Mouse (Mus musculus): ENCODE results near the gene Scrn2. TPM values are rescaled to one million over a fixed set of nuclear protein-coding genes. Genes with fewer than 3 reads are reported as not detected.

The Scrn2 gene
- polyA plus RNA-seq, 1 experiment from 2014 or later: 14.4 TPM

- H3K27me3 ChIP-seq (ENCODE audit: control insufficient read depth, insufficient read depth, low read length): no peaks in the 10 kb centered on the region
- peaks cover 9% of the 10 kb centered on the region for H3K36me3 ChIP-seq (ENCODE audit: control insufficient read depth, insufficient read depth, low read length)
- no peak overlapping the region for H3K4me2 ChIP-seq (ENCODE audit: low read length)
- H3K4me1 ChIP-seq (ENCODE audit: control insufficient read depth in 2 of 2, insufficient read depth in 2 of 2, low read length in 2 of 2): peaks cover 7 to 25% of the 10 kb centered on the region in 2 experiments
- no peaks in the 10 kb centered on the region for H3K9me3 ChIP-seq (ENCODE audit: control insufficient read depth, low read length)
- ATAC-seq (ENCODE audit: insufficient number of reproducible peaks, insufficient read depth, low FRiP score, low read depth): no peak
- H3K9ac ChIP-seq (ENCODE audit: low read length): no peak overlapping the region
- H3K4me3 ChIP-seq (ENCODE audit: control insufficient read depth in 1 of 2, insufficient read depth in 1 of 2, low read depth in 1 of 2, low read length in 2 of 2): no peak overlapping the region
- WGBS: 29% methylated on average over 3 of the region's 3 CpGs
- no peak overlapping the region for H3K27ac ChIP-seq (replicated peaks in 1 of 2; ENCODE audit: control insufficient read depth in 1 of 2, insufficient read depth in 1 of 2, low read depth in 2 of 2, low read length in 2 of 2)
Observed at GRCm38 (mm10) chr11:97072533-97072932, 42.8 kb downstream of the Scrn2 start.

GRCm38 (mm10) chr11:97074235-97074634 is 44.5 kb downstream of the Scrn2 start:
- Histone ChIP-seq H3K27ac (replicated peaks in 1 of 2; ENCODE audit: control insufficient read depth in 1 of 2, insufficient read depth in 1 of 2, low read depth in 2 of 2, low read length in 2 of 2) (no peak overlapping the region), H3K9ac (ENCODE audit: low read length) (no peak overlapping the region), H3K27me3 (ENCODE audit: control insufficient read depth, insufficient read depth, low read length) (no peaks in the 10 kb centered on the region), H3K4me2 (ENCODE audit: low read length) (no peak overlapping the region), H3K4me1 (ENCODE audit: control insufficient read depth in 2 of 2, insufficient read depth in 2 of 2, low read length in 2 of 2) (peaks cover 7 to 25% of the 10 kb centered on the region in 2 experiments), H3K9me3 (ENCODE audit: control insufficient read depth, low read length) (no peaks in the 10 kb centered on the region), H3K4me3 (ENCODE audit: control insufficient read depth in 1 of 2, insufficient read depth in 1 of 2, low read depth in 1 of 2, low read length in 2 of 2) (no peak overlapping the region), H3K36me3 (ENCODE audit: control insufficient read depth, insufficient read depth, low read length) (no peaks in the 10 kb centered on the region)
- no peak for ATAC-seq (ENCODE audit: insufficient number of reproducible peaks, insufficient read depth, low FRiP score, low read depth)
- 55% methylated on average over 8 of the region's 8 CpGs for WGBS

- Histone ChIP-seq H3K9me3 (ENCODE audit: control insufficient read depth, low read length) (no peaks in the 10 kb centered on the region), H3K4me3 (ENCODE audit: control insufficient read depth in 1 of 2, insufficient read depth in 1 of 2, low read depth in 1 of 2, low read length in 2 of 2) (no peak overlapping the region), H3K4me1 (ENCODE audit: control insufficient read depth in 2 of 2, insufficient read depth in 2 of 2, low read length in 2 of 2) (peaks cover 1 to 6% of the 10 kb centered on the region in 2 experiments; a peak in 2 of 4 replicates), H3K4me2 (ENCODE audit: low read length) (no peak overlapping the region), H3K27ac (replicated peaks in 1 of 2; ENCODE audit: control insufficient read depth in 1 of 2, insufficient read depth in 1 of 2, low read depth in 2 of 2, low read length in 2 of 2) (no peak overlapping the region), H3K27me3 (ENCODE audit: control insufficient read depth, insufficient read depth, low read length) (peaks cover 7% of the 10 kb centered on the region), H3K36me3 (ENCODE audit: control insufficient read depth, insufficient read depth, low read length) (no peaks in the 10 kb centered on the region), H3K9ac (ENCODE audit: low read length) (no peak overlapping the region)
- WGBS: 40% methylated on average over 4 of the region's 4 CpGs
- no peak for ATAC-seq (ENCODE audit: insufficient number of reproducible peaks, insufficient read depth, low FRiP score, low read depth)
Observed at GRCm38 (mm10) chr11:97078751-97079150, 49.0 kb downstream of the Scrn2 start.

GRCm38 (mm10) chr11:97080291-97080690 is 50.6 kb downstream of the Scrn2 start:
- Histone ChIP-seq H3K27ac (replicated peaks in 1 of 2; ENCODE audit: control insufficient read depth in 1 of 2, insufficient read depth in 1 of 2, low read depth in 2 of 2, low read length in 2 of 2) (no peak overlapping the region), H3K9me3 (ENCODE audit: control insufficient read depth, low read length) (no peaks in the 10 kb centered on the region), H3K4me1 (ENCODE audit: control insufficient read depth in 2 of 2, insufficient read depth in 2 of 2, low read length in 2 of 2) (peaks cover 2 to 8% of the 10 kb centered on the region in 2 experiments; a peak in 2 of 4 replicates), H3K4me3 (ENCODE audit: control insufficient read depth in 1 of 2, insufficient read depth in 1 of 2, low read depth in 1 of 2, low read length in 2 of 2) (no peak overlapping the region), H3K4me2 (ENCODE audit: low read length) (no peak overlapping the region), H3K36me3 (ENCODE audit: control insufficient read depth, insufficient read depth, low read length) (no peaks in the 10 kb centered on the region), H3K9ac (ENCODE audit: low read length) (no peak overlapping the region), H3K27me3 (ENCODE audit: control insufficient read depth, insufficient read depth, low read length) (peaks cover 7% of the 10 kb centered on the region)
- 14% methylated on average over 9 of the region's 9 CpGs for WGBS
- ATAC-seq (ENCODE audit: insufficient number of reproducible peaks, insufficient read depth, low FRiP score, low read depth): no peak

GRCm38 (mm10) chr11:97082977-97083376 is 53.2 kb downstream of the Scrn2 start:
- 35% methylated on average over 11 of the region's 11 CpGs for WGBS
- no peaks in the 10 kb centered on the region for H3K9me3 ChIP-seq (ENCODE audit: control insufficient read depth, low read length)
- no peak for ATAC-seq (ENCODE audit: insufficient number of reproducible peaks, insufficient read depth, low FRiP score, low read depth)
- H3K27ac ChIP-seq (replicated peaks in 1 of 2; ENCODE audit: control insufficient read depth in 1 of 2, insufficient read depth in 1 of 2, low read depth in 2 of 2, low read length in 2 of 2): no peak overlapping the region
- H3K4me1 ChIP-seq (ENCODE audit: control insufficient read depth in 2 of 2, insufficient read depth in 2 of 2, low read length in 2 of 2): peaks cover 2 to 8% of the 10 kb centered on the region in 2 experiments; a peak in 2 of 4 replicates
- H3K4me3 ChIP-seq (ENCODE audit: control insufficient read depth in 1 of 2, insufficient read depth in 1 of 2, low read depth in 1 of 2, low read length in 2 of 2): no peak overlapping the region
- peaks cover 7% of the 10 kb centered on the region for H3K27me3 ChIP-seq (ENCODE audit: control insufficient read depth, insufficient read depth, low read length)
- no peak overlapping the region for H3K9ac ChIP-seq (ENCODE audit: low read length)
- H3K4me2 ChIP-seq (ENCODE audit: low read length): peak overlapping the region; percentile 35
- H3K36me3 ChIP-seq (ENCODE audit: control insufficient read depth, insufficient read depth, low read length): no peaks in the 10 kb centered on the region

Small RNA genes lying within 50 kb of the gene (microRNA-seq; reads per million reads assigned to microRNA genes)
- gene Mir8103: 2.2 reads per million

Other genes starting within 250 kb of the Scrn2 start
- gene Cbx1, start 240.8 kb upstream of the Scrn2 start, polyA plus RNA-seq (2014; fragmentation: Nextera tagmentation; extraction: Ambion mirVana): 41.1 and 44.2 TPM in 2 replicates
- gene Nfe2l1, start 200.0 kb upstream of the Scrn2 start, polyA plus RNA-seq (2014; fragmentation: Nextera tagmentation; extraction: Ambion mirVana): 49.7 and 55.1 TPM in 2 replicates
- gene Copz2, start 180.1 kb upstream of the Scrn2 start, polyA plus RNA-seq (2014; fragmentation: Nextera tagmentation; extraction: Ambion mirVana): 134 and 141 TPM in 2 replicates
- gene Cdk5rap3, start 113.4 kb upstream of the Scrn2 start, polyA plus RNA-seq (2014; fragmentation: Nextera tagmentation; extraction: Ambion mirVana): 44.7 and 50.9 TPM in 2 replicates
- 0.53 and 0.54 TPM in 2 replicates for gene Prr15l, start 101.8 kb upstream of the Scrn2 start, polyA plus RNA-seq (2014; fragmentation: Nextera tagmentation; extraction: Ambion mirVana)
- 32.3 and 47.6 TPM in 2 replicates for gene Pnpo, start 86.0 kb upstream of the Scrn2 start, polyA plus RNA-seq (2014; fragmentation: Nextera tagmentation; extraction: Ambion mirVana)
- 14.7 and 15.0 TPM in 2 replicates for gene Sp2, start 47.0 kb upstream of the Scrn2 start, polyA plus RNA-seq (2014; fragmentation: Nextera tagmentation; extraction: Ambion mirVana)
- 0.11 TPM in 1 of 2 replicates, not detected in the other for gene Sp6, start 16.5 kb upstream of the Scrn2 start, polyA plus RNA-seq (2014; fragmentation: Nextera tagmentation; extraction: Ambion mirVana)
- gene Lrrc46, start 11.5 kb downstream of the Scrn2 start, polyA plus RNA-seq (2014; fragmentation: Nextera tagmentation; extraction: Ambion mirVana): 0.35 and 0.54 TPM in 2 replicates
- 76.9 and 80.1 TPM in 2 replicates for gene Mrpl10, start 11.6 kb downstream of the Scrn2 start, polyA plus RNA-seq (2014; fragmentation: Nextera tagmentation; extraction: Ambion mirVana)
- gene Osbpl7, start 20.7 kb downstream of the Scrn2 start, polyA plus RNA-seq (2014; fragmentation: Nextera tagmentation; extraction: Ambion mirVana): 3.9 and 4.6 TPM in 2 replicates
- gene Tbx21, start 85.4 kb downstream of the Scrn2 start, polyA plus RNA-seq (2014; fragmentation: Nextera tagmentation; extraction: Ambion mirVana): 0.08 TPM in 1 of 2 replicates, not detected in the other
- gene Tbkbp1, start 121.6 kb downstream of the Scrn2 start, polyA plus RNA-seq (2014; fragmentation: Nextera tagmentation; extraction: Ambion mirVana): 7.1 and 7.3 TPM in 2 replicates
- 38.8 and 40.2 TPM in 2 replicates for gene Kpnb1, start 157.9 kb downstream of the Scrn2 start, polyA plus RNA-seq (2014; fragmentation: Nextera tagmentation; extraction: Ambion mirVana)

Measured in heart, embryonic 14.5 days (tissue).